23 mouse cellular contexts compared by ENCODE assay signal in the genomic region with DNA sequence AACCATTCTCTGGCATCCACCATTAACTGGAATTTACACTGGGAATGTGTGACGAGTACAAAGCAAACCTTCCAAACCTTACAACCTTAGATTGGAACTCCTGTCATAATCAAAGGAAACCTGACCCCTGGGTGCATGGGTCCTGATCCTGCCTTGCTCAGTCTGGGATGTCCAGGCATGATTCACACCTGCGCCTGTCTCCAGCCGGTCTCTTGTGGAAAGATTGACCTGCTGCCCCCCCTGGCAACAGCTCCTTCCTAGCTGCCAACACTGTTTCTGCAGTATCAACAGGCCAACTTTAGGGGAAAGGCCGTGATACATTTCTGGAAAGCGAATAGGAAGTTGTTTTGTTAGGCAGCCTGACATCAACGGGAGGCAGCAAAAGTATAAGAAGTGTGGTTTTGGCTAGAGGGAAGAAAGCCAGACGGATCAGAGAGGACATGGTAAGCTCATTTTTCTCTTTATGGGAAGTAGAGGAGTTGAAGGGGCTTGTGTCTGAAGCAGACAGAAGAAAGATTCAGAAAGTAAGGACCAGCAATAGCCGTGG. TPM values are rescaled to one million over a fixed set of nuclear protein-coding genes. Genes with fewer than 3 reads are reported as not detected.
A peak's percentile ranks its signal among the peaks of the same experiment; 100 is the strongest.
DNase-seq lines count a peak whose midpoint lies in the region; ATAC-seq and TF ChIP-seq lines count a peak whose summit lies in the region.
"Had no signal": no experiment of that assay in that cellular context is flagged by ENCODE, and none has a peak within 500 bp of the region (broad histone marks: within the 10 kb centered on the region; RNA-seq: fewer than 3 reads in every experiment).

A gene (plus strand): TSS at position 318 of the 547 bp plus-strand sequence.

- H3K4me3 ChIP-seq in kidney, adult 2 months (ENCODE audit: insufficient read depth, low read depth, low read length), result no peak within 1 kb of the TSS
- H3K4me3 ChIP-seq in C2C12 (ENCODE audit: insufficient read depth, poor library complexity, severe bottlenecking), result no peak within 1 kb of the TSS
- no peak within 1 kb of the TSS for H3K4me3 ChIP-seq in bone marrow, adult 2 months (replicated peaks; ENCODE audit: control insufficient read depth, low read depth, low read length)
- H3K4me3 ChIP-seq: forebrain, embryonic 10.5 days had no signal

- H3K79me3 ChIP-seq in C2C12 (ENCODE audit: low read depth), result peaks cover 6% of the 10 kb centered on the region

- no peak for TF ChIP-seq CTCF in kidney, adult 2 months (conservative IDR thresholded peaks at IDR 0.05; ENCODE audit: insufficient read depth, insufficient read length, low read depth, low read length)
- no peak for TF ChIP-seq CTCF in C2C12 (IDR thresholded peaks at IDR 0.05; ENCODE audit: control insufficient read depth, insufficient read depth, insufficient read length)
- TF ChIP-seq CTCF in bone marrow, adult 2 months (IDR thresholded peaks at IDR 0.05; ENCODE audit: control insufficient read depth, insufficient read depth, low read length), result no peak

- ATAC-seq in megakaryocyte, adult 5-6 weeks (ENCODE audit: poor library complexity, severe bottlenecking), result peak; percentile 30; the same call in 1 of the 2 replicates
- ATAC-seq: hindbrain, embryonic 16.5 days; intestine, embryonic 16.5 days; Patski had no signal

- peaks cover 30% of the 10 kb centered on the region for H3K79me2 ChIP-seq in C2C12 (ENCODE audit: control insufficient read depth, insufficient read depth)

- H3K36me3 ChIP-seq in kidney, adult 2 months (ENCODE audit: control insufficient read depth, insufficient read depth, low read length), result no peaks in the 10 kb centered on the region
- H3K36me3 ChIP-seq in C2C12 (ENCODE audit: control insufficient read depth, insufficient read depth), result no peaks in the 10 kb centered on the region
- H3K36me3 ChIP-seq: forebrain, embryonic 10.5 days had no signal

- peak within 1 kb of the TSS; percentile 66 for H3ac ChIP-seq in C2C12 (ENCODE audit: control insufficient read depth, insufficient read length, low read depth)

- H3K27me3 ChIP-seq in kidney, adult 2 months (replicated peaks; ENCODE audit: control insufficient read depth, insufficient read depth, low read length), result no peaks in the 10 kb centered on the region; the same call in 1 of the 2 replicates
- no peaks in the 10 kb centered on the region for H3K27me3 ChIP-seq in C2C12 (ENCODE audit: control insufficient read depth, insufficient read depth, insufficient read length)

- H3K4me1 ChIP-seq in kidney, adult 2 months (ENCODE audit: control insufficient read depth, insufficient read depth, low read length), result no peaks in the 10 kb centered on the region
- no peaks in the 10 kb centered on the region; the same call in 1 of the 2 replicates for H3K4me1 ChIP-seq in bone marrow, adult 2 months (ENCODE audit: control insufficient read depth, insufficient read depth, low read length)

- 47% methylated on average over 8 of the region's 8 CpGs for WGBS in kidney, adult 2 months
- WGBS in bone marrow, adult 2 months, result 36% methylated on average over 8 of the region's 8 CpGs

- TF ChIP-seq POLR2A in kidney, adult 2 months (IDR thresholded peaks at IDR 0.05; ENCODE audit: low read depth, low read length), result no peak
- no peak for TF ChIP-seq POLR2A in bone marrow, adult 2 months (IDR thresholded peaks at IDR 0.05; ENCODE audit: borderline replicate concordance, control insufficient read depth, low read depth, low read length)

- peak; percentile 14 for DNase-seq in kidney, adult 2 months
- no peak for DNase-seq in kidney, adult 8-10 months
- DNase-seq in retina, embryonic 14.5 days (ENCODE audit: low spot score), result no peak
- DNase-seq in layer of hippocampus, postnatal 10 days (ENCODE audit: low spot score in 2 of 2), result no peak
- DNase-seq: cerebellum, postnatal 10 days; embryo, embryonic 11 days; gastrocnemius, postnatal 10 days; midbrain, embryonic 14.5 days; right cerebral cortex, postnatal 25 days; thymus, postnatal 36 days had no signal

- no peak within 1 kb of the TSS for H3K27ac ChIP-seq in kidney, adult 2 months (ENCODE audit: insufficient read depth, low read depth, low read length)
- H3K27ac ChIP-seq in bone marrow, adult 2 months (ENCODE audit: control insufficient read depth, insufficient read depth, low read depth, low read length, poor library complexity), result no peak within 1 kb of the TSS
- H3K27ac ChIP-seq: forebrain, embryonic 10.5 days; liver, embryonic 14.5 days; macrophage had no signal

TF ChIP-seq in C2C12, 6 proteins besides CTCF, POLR2A, EP300 and RAD21:
- TF ChIP-seq CEBPB (IDR thresholded peaks at IDR 0.05; ENCODE audit: low read depth) (no peak), MYOD1 (IDR thresholded peaks at IDR 0.05; ENCODE audit: control insufficient read depth, insufficient read length, low read depth) (peak; percentile 52), USF1 (IDR thresholded peaks at IDR 0.05; ENCODE audit: low read depth) (no peak), FOSL1 (IDR thresholded peaks at IDR 0.05; ENCODE audit: insufficient read depth, low read length, poor library complexity, severe bottlenecking) (no peak), MAX (IDR thresholded peaks at IDR 0.05) (no peak)
TF ChIP-seq in C2C12: peak in this region for 1.

RNA-seq across cellular contexts. Expression of the gene that starts here (rescaled TPM):
- polyA plus RNA-seq in kidney, adult 2 months (2012; rRNA removed), result 0.38 and 0.71 TPM in 2 replicates
- polyA plus RNA-seq in C2C12 (2012; fragmentation: generic; extraction: Trizol), result 24.1 TPM
- 4.4 and 17.1 TPM in 2 replicates for polyA plus RNA-seq in bone marrow, adult 2 months (2011; ENCODE audit: insufficient read depth, insufficient read length, low replicate concordance, missing spikeins)
- total RNA-seq in megakaryocyte, adult 5-6 weeks (2015), result 1.4 and 2.0 TPM in 2 replicates
- total RNA-seq in megakaryocyte, adult 5-6 weeks (2017), result 1.3 and 2.0 TPM in 2 replicates
- under 1 TPM in 1 of 2 experiments, not detected in 1; 0.16 TPM for total RNA-seq in layer of hippocampus, postnatal 10 days (2021)
- total RNA-seq: left cerebral cortex, postnatal 10 days had no signal
- polyA plus RNA-seq: brain, embryonic 14.5 days; forebrain, embryonic 10.5 days; hindbrain, embryonic 16.5 days; midbrain, embryonic 14.5 days; neural tube, embryonic 14.5 days; stomach, embryonic 14.5 days had no signal

Comparison
In these comparisons a context has a peak if more than half of its experiments do, and no peak if none do; other contexts are left out.
1. Peak in DNase-seq in kidney, adult 2 months; RNA of the gene not detected or under 1 TPM.